Mouse (Mus musculus): ENCODE data around the gene Tmeff2. TPM values are rescaled to one million over a fixed set of nuclear protein-coding genes. Genes with fewer than 3 reads are reported as not detected.

Gene Tmeff2
- polyA plus RNA-seq, 1 experiment from 2014 or later, result 2.8 TPM

DNA sequence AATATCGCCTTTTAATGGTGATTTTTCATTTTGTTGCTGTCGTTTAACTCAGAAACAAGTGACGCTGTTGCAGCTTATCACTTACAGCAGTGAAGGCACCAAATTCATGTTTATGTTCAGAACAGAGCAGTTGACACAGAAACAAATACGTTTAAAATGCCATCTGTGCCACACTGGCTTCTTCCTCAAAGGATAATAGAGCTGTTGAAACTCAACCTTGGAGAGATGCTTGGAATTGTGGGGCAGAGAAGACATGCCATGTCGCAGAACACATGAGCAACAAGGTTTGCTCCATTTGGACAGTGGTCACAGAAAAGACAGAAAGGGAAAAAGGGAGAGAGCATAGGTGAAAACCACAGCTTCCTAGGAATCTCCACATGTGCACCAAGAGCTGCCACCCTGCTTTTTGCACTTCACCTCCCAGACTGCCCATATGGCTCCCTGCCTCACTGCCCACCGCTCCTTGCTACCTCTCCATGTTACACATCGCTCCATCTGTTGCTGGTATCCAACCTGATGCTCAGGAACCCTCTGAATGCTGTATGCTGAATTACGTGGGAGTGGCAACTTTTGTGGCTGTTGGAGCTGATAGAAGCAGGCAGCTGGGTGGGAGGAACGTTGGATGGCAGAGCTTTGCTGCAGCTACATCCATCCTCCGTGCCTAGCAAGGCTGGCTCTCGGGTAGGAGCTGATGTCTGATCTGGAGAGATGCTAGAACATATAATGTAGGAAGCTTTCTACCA, 298.8 kb downstream of the Tmeff2 start:
- ATAC-seq (replicated peaks; ENCODE audit: low FRiP score, low read depth), result no peak
- Histone ChIP-seq H3K4me2 (ENCODE audit: low read length) (no peak overlapping the region), H3K27ac (no peak overlapping the region)

GRCm38 (mm10) chr1:51199954-51200353, 299.5 kb downstream of the Tmeff2 start:
- TF ChIP-seq CTCF (IDR thresholded peaks at IDR 0.05; ENCODE audit: low read depth), result no peak
- H3K4me1 ChIP-seq (replicated peaks; ENCODE audit: insufficient read depth, low read length), result no peaks in the 10 kb centered on the region
- no peak for ATAC-seq (replicated peaks; ENCODE audit: low FRiP score, low read depth)
- no peak overlapping the region for H3K4me3 ChIP-seq (replicated peaks; ENCODE audit: low read depth, low read length)
- H3K27me3 ChIP-seq (ENCODE audit: insufficient read depth, low read length), result no peaks in the 10 kb centered on the region
- DNase-seq (ENCODE audit: low spot score), result no peak
- H3K9ac ChIP-seq (ENCODE audit: low read depth, low read length), result no peak overlapping the region
- no peaks in the 10 kb centered on the region for H3K36me3 ChIP-seq (ENCODE audit: insufficient read depth, low read length)
- H3K9me3 ChIP-seq (replicated peaks; ENCODE audit: low read length), result no peaks in the 10 kb centered on the region
- WGBS, result 89% methylated on average over 3 of the region's 3 CpGs
- H3K4me2 ChIP-seq (ENCODE audit: low read length), result no peak overlapping the region
- no peak overlapping the region for H3K27ac ChIP-seq

More for the DNA sequence above, 298.8 kb downstream of the Tmeff2 start:
- H3K27me3 ChIP-seq (ENCODE audit: insufficient read depth, low read length), result no peaks in the 10 kb centered on the region
- H3K4me3 ChIP-seq (replicated peaks; ENCODE audit: low read depth, low read length), result no peak overlapping the region
- no peak for DNase-seq (ENCODE audit: low spot score)
- TF ChIP-seq CTCF (IDR thresholded peaks at IDR 0.05; ENCODE audit: low read depth), result no peak
- 79% methylated on average over 11 of the region's 11 CpGs for WGBS
- no peaks in the 10 kb centered on the region for H3K4me1 ChIP-seq (replicated peaks; ENCODE audit: insufficient read depth, low read length)
- no peaks in the 10 kb centered on the region for H3K36me3 ChIP-seq (ENCODE audit: insufficient read depth, low read length)
- H3K9me3 ChIP-seq (replicated peaks; ENCODE audit: low read length), result no peaks in the 10 kb centered on the region
- no peak overlapping the region for H3K9ac ChIP-seq (ENCODE audit: low read depth, low read length)

GRCm38 (mm10) chr1:51215631-51216030, 315.2 kb downstream of the Tmeff2 start:
- 87% methylated on average over 3 of the region's 3 CpGs for WGBS
- DNase-seq (ENCODE audit: low spot score) (no peak), ATAC-seq (replicated peaks; ENCODE audit: low FRiP score, low read depth) (no peak)
- Histone ChIP-seq H3K4me1 (replicated peaks; ENCODE audit: insufficient read depth, low read length) (no peaks in the 10 kb centered on the region), H3K4me3 (replicated peaks; ENCODE audit: low read depth, low read length) (no peak overlapping the region), H3K9ac (ENCODE audit: low read depth, low read length) (no peak overlapping the region), H3K9me3 (replicated peaks; ENCODE audit: low read length) (no peaks in the 10 kb centered on the region), H3K4me2 (ENCODE audit: low read length) (no peak overlapping the region), H3K27ac (no peak overlapping the region), H3K27me3 (ENCODE audit: insufficient read depth, low read length) (no peaks in the 10 kb centered on the region), H3K36me3 (ENCODE audit: insufficient read depth, low read length) (no peaks in the 10 kb centered on the region)
- TF ChIP-seq CTCF (IDR thresholded peaks at IDR 0.05; ENCODE audit: low read depth), result no peak

DNA sequence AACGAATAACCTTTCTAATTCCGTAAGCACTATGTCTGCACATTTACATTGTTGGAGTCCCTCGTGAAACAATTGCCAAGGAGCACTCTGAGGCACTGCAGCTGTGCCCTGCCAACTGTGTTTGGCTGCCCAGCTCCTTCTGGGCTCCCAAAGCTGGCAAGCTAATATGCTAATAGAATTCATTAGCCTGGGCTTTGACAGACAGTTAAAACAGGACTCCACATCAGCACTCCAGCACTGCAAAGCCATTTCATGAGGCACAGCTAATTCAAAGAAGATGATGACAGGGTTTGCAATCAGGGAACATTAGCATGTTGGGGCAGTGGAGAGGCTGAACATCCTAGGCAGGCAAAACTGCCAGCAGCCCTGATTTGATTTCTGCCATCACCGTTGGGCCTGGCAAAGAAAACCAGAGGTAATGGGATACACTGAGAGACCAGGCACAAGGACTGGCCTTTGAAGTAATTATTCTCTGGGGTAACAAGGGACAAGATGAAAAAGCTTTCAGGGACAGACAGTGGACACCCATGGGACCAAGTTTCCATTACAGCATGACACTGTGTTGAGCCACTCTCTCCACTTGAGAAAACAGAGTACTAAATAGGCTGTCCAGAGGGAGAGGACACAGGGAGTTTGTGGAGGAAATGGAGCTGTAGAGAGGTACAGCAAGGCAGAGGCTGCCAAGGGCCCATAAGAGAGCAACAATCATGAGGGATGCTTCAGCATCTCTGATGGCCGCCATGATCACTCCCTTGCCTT, 316.0 kb downstream of the Tmeff2 start:
- WGBS, result 76% methylated on average over 5 of the region's 5 CpGs
- no peaks in the 10 kb centered on the region for H3K4me1 ChIP-seq (replicated peaks; ENCODE audit: insufficient read depth, low read length)
- H3K9me3 ChIP-seq (replicated peaks; ENCODE audit: low read length), result no peaks in the 10 kb centered on the region
- no peak for TF ChIP-seq CTCF (IDR thresholded peaks at IDR 0.05; ENCODE audit: low read depth)
- H3K27ac ChIP-seq, result no peak overlapping the region
- no peak overlapping the region for H3K9ac ChIP-seq (ENCODE audit: low read depth, low read length)
- no peak for DNase-seq (ENCODE audit: low spot score)
- no peak for ATAC-seq (replicated peaks; ENCODE audit: low FRiP score, low read depth)
- no peaks in the 10 kb centered on the region for H3K36me3 ChIP-seq (ENCODE audit: insufficient read depth, low read length)
- no peaks in the 10 kb centered on the region for H3K27me3 ChIP-seq (ENCODE audit: insufficient read depth, low read length)
- H3K4me2 ChIP-seq (ENCODE audit: low read length), result no peak overlapping the region
- H3K4me3 ChIP-seq (replicated peaks; ENCODE audit: low read depth, low read length), result no peak overlapping the region

DNA sequence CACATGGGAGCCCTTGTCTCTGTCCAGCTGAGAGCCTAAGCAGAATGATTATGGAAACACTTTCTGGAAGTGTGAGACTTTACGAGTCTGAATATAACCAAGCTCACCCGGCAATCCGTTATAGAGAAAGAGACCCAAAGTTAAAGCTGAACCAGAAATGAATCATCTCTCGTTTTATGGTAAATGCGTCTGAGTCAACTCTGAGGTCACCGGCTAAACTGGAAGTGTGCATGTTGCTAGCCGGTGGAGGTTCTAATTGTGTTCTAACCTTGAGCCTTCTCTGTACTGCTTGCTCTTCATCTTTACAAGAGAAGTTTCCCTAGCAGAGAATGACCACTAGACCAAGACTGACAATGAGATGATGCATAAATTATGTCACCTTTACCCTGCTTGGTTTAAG, 316.8 kb downstream of the Tmeff2 start:
- no peak overlapping the region for H3K4me2 ChIP-seq (ENCODE audit: low read length)
- ATAC-seq (replicated peaks; ENCODE audit: low FRiP score, low read depth), result no peak
- H3K27ac ChIP-seq, result no peak overlapping the region
- H3K4me1 ChIP-seq (replicated peaks; ENCODE audit: insufficient read depth, low read length), result no peaks in the 10 kb centered on the region
- H3K9ac ChIP-seq (ENCODE audit: low read depth, low read length), result no peak overlapping the region
- no peaks in the 10 kb centered on the region for H3K36me3 ChIP-seq (ENCODE audit: insufficient read depth, low read length)
- no peak overlapping the region for H3K4me3 ChIP-seq (replicated peaks; ENCODE audit: low read depth, low read length)
- no peak for DNase-seq (ENCODE audit: low spot score)
- no peaks in the 10 kb centered on the region for H3K27me3 ChIP-seq (ENCODE audit: insufficient read depth, low read length)
- no peak for TF ChIP-seq CTCF (IDR thresholded peaks at IDR 0.05; ENCODE audit: low read depth)
- H3K9me3 ChIP-seq (replicated peaks; ENCODE audit: low read length), result no peaks in the 10 kb centered on the region
- 72% methylated on average over 7 of the region's 7 CpGs for WGBS

- Histone ChIP-seq H3K4me1 (replicated peaks; ENCODE audit: insufficient read depth, low read length) (no peaks in the 10 kb centered on the region), H3K27ac (no peak overlapping the region), H3K4me3 (replicated peaks; ENCODE audit: low read depth, low read length) (no peak overlapping the region), H3K9ac (ENCODE audit: low read depth, low read length) (no peak overlapping the region), H3K9me3 (replicated peaks; ENCODE audit: low read length) (no peaks in the 10 kb centered on the region), H3K27me3 (ENCODE audit: insufficient read depth, low read length) (no peaks in the 10 kb centered on the region), H3K36me3 (ENCODE audit: insufficient read depth, low read length) (no peaks in the 10 kb centered on the region), H3K4me2 (ENCODE audit: low read length) (no peak overlapping the region)
- no peak for TF ChIP-seq CTCF (IDR thresholded peaks at IDR 0.05; ENCODE audit: low read depth)
- DNase-seq (ENCODE audit: low spot score) (no peak), ATAC-seq (replicated peaks; ENCODE audit: low FRiP score, low read depth) (no peak)
- 85% methylated on average over 7 of the region's 7 CpGs for WGBS
These were observed 324.7 kb downstream of the Tmeff2 start for GRCm38 (mm10) chr1:51225156-51225555.

Small RNAs within 50 kb of the gene (microRNA-seq; reads per million reads assigned to microRNA genes)
- gene Gm25736, result not detected

All from kidney, postnatal 0 days (tissue).